Mouse (Mus musculus) adrenal gland, adult (tissue): ENCODE results near the gene Slc29a3.
"Not testable (repeated sequence)": the region's sequence is repeated elsewhere in the genome, so short reads cannot be mapped to it uniquely, and the experiment has no call there.

ENCODE experiments used
- DNase-seq, 2 experiments: peaks; one replicate each; pipeline ENCODE4 v3.0.0; 2022 to 2023; ENCODE audit warnings: low spot score in 1 of 2; ENCODE audit not compliant: inconsistent age in 2 of 2

Slc29a3 gene

DNA sequence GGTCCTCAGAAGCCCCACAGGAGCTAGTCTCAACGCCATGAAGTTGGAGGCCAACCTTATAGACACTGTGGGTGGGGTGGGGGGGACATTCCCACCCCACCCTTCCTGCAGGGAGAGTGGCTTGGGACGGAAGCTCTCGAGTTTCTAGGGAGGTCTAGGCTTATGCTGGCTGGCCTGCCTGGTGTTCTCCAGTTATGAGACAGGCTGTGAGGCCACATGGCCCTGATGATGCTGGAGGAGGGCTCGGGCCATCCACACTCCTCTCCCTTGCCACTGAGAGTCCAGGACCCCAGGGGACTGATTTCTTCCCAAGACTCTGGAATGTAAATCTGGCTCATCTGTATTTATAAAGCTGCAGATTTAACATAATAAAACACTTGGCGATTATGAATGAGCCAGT is 25.3 kb downstream of the Slc29a3 start:
- DNase-seq = no peak

DNA sequence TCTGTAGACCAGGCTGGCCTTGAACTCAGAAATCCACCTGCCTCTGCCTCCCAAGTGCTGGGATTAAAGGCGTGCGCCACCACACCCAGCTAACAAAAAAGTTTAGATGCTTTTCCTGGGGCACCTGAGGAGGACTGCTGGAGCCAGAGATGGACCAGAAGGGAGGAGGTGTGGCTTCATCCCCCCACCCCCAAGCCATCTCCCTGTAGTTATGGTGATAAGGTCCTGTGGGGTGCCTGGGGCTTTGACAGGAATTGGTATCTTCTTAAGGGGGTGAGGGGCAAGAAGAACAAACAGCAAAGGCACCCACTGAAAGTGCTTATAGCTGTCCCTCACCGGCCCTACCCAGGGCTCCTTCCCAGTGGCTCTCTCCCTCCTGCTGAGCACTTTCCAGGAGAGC is 25.7 kb downstream of the Slc29a3 start:
- no peak for DNase-seq

DNA sequence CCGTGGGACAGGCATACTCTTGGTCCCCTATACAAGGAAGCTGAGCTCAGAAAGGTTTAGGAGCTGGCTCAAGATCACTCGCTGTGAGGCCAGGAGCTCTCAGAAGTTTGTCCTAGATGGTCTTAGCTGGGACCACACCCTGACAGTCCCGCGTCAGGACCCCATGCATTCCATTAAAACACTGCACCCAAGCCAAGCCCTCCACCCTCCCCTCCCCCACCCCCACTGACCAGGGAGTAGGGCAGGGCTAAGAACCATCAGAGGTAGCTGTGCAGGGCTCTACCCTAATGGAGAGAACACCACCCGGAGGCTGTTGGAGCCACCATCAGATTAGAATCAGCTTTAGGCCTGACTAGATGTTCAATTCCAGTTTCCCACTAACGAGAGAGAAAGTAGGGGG is 28.1 kb downstream of the Slc29a3 start:
- DNase-seq = no peak

DNA sequence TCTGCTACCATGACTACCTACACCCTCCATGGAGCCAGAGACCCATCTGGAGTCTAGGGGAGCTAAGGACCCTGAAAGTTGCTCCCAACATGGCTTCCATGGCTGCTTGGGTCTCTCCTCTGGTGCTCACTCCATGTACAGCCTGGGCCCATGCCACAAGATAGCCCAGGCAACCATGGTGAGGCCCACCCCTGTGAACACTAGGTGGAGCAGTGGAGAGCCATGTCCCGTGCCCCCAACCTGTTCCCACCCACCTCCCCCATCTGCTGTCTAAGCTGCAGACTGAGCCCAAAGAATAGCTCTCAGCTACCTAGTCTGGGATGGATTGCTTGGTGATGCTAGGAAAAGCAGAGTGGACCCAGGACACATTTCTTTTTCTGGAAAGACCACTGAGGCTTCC is 29.2 kb downstream of the Slc29a3 start:
- DNase-seq = no peak

DNA sequence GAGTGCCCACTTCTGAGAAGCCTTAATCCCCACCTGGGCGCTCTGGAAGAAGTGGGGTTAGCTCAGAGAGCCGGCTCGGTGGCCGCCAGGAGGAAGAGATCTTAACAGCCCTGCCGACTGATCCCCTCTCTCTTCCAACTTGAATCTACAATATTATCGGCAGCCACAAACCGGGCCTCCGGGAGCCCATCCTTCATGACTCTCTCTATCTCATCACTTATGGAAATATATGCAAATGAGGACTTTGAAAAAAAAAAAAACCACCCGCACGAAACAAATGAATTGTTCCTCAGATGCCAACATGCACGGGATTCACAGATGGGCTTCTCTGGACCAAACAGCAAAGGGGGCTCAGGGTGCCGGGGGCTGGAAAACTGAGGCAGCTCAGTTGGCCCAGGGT is 31.0 kb downstream of the Slc29a3 start:
- no peak for DNase-seq

DNA sequence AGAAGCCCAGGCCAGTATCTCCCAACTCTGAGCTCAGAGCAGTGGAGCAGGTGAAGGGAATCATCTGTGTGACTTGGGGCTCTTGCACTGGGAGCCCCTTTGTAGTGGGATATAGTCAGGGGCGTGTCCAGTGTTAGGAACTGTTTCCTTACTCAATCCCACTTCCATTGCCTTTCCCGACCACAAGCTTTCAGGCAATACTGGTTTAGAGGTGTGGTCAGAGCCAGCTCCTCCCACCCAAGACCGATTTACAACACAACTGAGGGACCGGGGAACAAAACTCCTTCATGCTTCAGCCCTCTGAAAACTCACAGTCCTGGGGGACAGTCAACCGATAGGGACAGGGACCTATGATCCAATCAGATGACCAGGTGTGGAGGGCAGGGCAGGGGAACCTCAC is 32.1 kb downstream of the Slc29a3 start:
- no peak for DNase-seq

DNA sequence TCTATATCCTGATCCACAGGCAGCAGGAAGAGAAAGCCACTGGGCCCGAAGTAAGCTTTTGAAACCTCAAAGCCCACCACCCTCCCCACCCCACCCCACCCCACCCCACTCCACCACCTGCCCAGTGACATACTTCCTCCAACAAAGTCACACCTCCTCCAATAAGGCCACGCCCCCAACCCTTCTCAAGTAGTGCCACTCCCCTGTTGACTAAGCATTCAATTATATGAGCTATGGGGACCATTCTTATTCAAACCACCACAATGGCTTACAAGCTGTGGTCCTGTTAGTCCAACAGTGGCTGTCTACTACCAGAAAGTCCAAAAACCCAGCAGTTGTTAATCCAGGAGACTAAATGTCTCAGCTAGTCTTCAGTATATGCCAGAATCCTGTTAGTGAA is 34.1 kb downstream of the Slc29a3 start:
- DNase-seq = no peak

DNA sequence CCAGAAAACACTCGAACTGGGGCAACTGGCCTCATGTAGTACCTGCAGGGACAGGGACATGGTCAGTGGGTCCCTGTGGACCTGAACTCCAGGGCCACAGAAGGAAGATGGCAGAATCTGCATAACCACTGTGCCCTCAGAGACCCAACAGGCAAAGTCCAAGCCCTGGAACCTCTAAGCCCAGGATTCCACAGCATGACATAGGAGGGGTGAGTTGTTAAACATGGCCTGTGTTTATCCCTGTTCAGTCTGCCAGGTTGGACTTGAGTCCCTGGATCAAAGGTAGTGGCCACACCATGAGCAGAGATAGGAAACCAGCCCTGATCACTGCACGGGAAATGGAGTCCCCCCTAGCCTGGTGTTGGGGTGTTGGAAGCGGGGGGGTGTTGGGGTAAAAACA is 36.1 kb downstream of the Slc29a3 start:
- no peak for DNase-seq

DNA sequence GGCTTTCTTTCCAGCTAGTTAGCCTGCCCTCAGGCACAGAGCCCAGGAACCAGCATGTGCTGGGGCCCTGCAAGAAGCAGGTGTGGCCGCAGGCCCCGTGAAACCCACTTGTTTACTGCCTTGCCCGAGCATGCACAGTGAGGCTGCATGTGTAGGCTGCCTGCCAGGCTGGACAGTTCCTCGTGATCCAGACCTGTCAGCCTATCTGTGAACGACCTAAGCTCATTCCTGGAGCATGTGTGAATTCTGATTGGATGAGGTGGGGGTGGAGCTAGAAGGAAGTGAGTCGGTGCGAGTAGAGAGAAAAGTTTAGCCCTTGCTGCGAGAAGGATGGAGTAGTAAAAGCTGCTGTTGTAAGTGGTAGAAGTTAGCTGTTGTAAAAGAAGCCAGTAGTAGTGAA is 40.3 kb downstream of the Slc29a3 start:
- not testable (repeated sequence) for DNase-seq

DNA sequence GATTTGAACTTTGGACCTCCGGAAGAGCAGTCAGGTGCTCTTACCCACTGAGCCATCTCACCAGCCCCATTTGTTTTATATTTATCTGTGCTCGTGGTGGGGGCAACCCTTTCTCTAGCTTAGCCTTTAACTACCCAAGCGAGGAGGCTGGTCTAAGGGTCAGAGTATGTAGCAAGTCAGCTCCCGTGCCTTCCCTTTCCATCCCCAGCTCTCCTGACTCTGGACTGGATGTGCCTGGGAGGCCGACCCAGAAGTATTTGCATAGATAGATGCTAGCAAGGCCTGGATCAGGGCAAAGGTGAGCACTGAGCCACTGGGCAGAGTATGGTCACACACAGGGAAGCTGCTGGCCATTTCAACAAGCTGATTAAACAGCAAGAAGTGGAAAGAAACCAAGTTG is 43.8 kb downstream of the Slc29a3 start:
- DNase-seq = no peak

DNA sequence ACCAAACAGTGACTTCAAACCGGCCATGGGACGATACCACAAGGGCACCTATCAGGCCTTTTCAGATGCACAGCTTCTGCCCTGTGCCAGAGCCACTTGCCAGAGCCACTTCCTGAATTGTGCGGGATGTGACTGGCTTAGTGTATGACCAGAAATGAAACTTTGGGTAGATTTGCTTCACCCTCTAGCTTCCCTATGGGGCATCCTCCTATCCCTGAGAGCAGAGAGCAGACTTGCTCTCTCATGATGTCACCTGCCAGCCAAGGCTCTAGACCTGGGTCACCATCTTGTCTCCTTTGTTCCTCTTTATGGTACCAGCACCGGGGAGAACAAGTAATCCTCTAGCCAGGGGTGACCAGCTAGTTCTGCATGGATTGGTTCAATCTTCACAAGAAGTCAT is 46.3 kb downstream of the Slc29a3 start:
- DNase-seq = peak in 1 of 2 experiments; percentile 31

DNA sequence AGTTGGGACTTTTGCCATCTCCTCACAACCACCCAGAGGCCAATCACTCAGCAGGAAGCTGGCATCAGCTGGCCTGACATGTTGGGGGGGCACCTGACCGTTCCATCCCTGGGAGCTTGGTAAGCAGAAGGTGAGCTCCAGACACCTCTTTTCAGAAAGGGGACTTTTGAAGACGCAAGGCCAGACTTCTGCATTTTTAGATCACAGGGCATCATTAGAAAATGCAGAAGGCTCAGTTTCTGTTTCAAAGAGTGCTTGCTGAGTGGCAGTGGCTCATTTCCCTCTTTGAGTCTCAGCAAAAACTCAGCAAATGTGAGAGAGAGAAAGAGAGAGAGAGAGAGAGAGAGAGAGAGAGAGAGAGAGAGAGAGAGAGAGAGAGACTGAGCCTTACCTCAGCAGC is 47.5 kb downstream of the Slc29a3 start:
- no peak for DNase-seq

DNA sequence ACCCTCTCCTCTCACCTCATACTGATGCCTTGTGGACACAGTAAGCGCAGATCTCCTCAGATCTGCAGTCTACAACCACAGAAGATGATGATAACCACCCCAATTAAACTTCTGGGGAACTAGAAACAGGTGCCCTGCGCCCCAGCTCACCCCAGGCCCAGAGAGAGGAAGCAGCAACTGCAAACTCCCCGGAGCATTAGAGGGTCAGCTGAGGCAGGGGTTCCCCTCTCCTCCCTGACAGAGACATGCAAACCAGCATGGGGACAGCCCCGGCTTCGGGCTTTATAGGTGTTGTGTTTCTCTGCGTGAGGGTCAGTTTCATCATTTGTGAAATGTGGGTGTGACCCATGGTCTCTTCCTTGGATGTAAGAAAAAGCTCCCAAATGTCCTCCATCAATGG is 54.8 kb downstream of the Slc29a3 start:
- DNase-seq = no peak

DNA sequence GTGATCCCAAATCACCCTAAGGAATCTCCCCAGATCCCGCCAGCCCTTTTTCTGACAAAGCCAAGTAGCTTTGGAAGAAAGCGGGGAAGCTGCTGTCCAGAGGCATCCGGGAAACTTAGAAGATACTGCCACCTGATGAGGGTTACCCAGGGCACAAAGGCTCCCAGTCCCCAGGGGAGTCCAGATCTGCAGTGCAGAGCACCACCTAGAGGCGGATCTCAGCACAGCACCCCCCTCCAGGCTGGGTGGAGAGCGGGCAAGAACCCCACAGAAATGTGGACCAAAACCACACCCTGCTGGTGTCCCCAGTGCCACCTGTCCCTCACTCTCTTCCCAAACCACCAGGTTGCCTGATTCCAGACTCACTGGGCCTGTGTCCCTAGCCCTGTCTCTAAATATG is 55.6 kb downstream of the Slc29a3 start:
- DNase-seq = peak; percentile 62 to 90

DNA sequence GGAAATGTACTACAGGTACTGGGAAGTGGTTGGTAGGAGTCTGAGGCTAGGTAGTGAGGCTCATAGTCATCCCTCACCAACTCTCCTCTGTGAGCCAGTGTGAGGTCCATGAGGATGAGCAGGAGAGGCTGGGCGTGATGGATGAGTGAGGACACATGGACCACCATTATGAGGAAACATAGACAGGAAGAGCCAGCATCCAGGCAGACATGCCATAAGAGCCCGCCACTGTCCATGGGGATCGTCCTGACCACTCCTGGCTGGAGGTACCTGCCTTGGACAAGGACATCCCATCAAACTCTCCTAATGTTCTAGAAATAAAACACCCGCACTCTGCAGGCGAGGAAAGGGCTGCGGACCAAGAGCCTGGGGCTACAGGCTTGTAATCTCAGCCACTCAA is 56.2 kb downstream of the Slc29a3 start, which contains the start of gene Cdh23:
TSS of gene Cdh23 (minus strand) at position 101 of the 400 bp plus-strand sequence.
- DNase-seq = no peak

DNA sequence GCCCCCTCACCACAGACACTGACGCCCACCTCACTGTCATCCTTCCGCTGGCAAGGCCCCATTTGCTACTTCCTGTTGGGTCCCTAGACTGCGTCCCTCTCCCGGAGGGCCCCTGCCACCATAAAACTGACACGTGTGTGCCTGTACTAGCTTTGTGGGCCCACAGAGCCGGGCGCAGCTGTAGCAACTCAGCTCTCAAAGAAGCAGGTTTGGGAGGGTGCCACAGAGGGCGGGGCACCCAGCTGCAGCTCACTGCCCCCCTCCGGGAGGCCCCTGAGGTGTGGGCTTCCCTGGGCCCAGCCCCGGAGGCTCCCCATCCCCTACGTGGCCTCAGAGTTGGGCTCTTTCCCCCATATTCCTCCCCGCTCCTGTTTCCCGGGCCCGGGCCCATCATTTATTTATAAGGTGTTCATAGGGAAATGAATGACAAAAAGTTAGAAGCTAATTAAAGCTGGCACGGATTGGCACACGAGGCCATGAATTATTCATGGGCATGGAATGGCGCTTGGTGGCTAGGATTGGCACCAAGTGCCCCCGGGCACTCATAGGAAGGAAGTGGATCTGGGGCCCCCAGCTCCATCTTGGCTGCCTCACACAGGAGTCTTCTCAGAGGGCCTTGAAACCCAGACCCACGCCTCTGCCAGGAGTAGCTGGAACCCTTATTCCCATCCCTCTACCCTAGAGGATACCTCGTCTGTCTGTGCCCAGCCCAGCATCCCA is 60.8 kb downstream of the Slc29a3 start:
- no peak for DNase-seq

DNA sequence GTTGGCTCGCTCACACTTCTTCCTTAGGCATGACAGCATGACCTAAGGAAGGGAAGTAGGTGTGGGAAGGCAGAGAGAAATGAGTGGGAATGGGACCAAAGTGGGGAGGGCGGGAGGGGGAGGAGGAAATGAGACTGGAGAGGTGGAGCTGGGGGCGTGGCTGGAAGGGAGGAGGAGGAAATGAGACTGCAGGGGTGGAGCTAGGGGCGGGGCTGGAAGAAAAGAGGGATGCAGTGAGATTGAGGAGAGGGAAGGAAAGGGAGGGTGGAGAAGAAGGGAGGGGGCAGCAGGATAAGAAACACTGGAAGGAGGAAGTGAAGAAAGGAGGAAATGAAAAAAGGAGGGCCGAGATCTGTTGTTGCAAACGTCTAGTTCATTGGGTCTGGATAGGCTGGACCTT is 61.6 kb downstream of the Slc29a3 start:
- DNase-seq = peak in 1 of 2 experiments; percentile 35

DNA sequence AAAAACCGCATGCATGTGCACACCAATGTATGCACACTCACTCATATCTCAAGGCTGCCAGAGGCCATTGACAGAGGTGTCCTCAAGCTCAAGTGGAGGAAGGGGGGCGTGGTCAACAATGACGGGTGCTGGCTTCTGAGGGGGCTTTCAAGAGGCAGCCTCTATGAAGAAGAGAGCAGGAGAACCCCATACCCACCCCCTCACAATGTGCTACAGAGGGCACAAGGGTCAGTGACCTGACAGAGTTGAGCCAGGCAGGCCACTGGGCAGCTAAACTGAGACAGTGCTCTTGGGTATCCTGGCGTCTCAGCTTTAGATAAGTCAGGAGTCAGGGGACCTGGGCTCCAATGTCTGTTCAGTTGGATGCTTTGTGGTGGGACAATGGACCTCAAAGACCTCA is 63.2 kb downstream of the Slc29a3 start:
- no peak for DNase-seq

DNA sequence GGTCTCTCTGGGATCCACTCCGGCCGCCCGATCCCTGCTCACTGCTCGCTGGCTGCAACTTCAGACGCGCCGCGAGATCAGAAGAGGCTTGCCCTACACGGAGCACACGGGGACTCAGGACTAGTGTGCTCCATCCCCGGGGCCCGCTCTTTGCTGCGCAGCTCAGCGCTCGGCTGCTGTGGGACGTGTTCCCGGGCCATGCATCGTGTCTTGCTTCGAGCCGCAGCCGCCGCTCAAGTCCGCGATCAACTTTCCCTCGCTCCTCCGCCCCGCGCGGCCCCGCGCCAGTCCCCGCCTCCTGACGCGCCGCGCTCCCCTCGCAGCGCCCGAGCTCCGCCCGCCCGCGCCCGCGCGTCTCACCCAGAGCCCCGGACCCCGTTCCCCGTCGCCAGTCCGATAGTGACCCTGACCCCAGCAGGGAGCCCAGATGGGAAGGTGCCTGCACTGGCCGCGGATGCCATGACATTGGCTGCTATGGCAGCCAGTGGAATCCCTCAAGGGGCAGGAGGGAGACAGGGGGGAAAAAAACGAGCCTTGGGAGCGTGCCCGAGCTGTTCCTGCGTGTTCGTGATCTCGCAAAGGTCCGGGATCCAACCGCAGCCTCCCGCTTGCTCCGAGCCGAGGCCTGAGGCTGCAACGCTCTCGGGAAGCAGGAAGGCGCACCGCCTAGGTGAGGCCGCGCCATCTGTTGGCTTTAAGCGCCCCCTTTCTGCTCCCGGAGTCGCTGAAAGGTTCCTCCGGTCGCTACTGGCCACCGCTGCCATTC is 65.4 kb downstream of the Slc29a3 start:
- DNase-seq = peak; percentile 49 to 84

DNA sequence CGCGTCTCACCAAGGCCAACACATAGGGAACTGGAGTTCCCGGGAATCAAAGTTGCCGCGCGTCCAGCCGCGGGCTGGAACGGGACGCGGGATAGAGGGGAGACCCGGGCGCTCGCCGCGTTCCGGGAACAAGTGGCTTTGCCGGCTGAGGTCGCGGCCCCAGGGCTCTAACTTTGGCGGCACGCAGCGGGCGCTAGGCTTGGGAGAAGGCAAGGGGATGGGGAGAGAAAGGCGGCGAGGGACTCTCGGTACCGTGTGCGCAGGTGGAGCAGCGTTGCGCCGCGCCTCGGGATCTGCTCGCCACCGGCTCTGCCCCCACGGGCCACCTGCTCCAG is 66.0 kb downstream of the Slc29a3 start:
- peak in 1 of 2 experiments; percentile 42 for DNase-seq

DNA sequence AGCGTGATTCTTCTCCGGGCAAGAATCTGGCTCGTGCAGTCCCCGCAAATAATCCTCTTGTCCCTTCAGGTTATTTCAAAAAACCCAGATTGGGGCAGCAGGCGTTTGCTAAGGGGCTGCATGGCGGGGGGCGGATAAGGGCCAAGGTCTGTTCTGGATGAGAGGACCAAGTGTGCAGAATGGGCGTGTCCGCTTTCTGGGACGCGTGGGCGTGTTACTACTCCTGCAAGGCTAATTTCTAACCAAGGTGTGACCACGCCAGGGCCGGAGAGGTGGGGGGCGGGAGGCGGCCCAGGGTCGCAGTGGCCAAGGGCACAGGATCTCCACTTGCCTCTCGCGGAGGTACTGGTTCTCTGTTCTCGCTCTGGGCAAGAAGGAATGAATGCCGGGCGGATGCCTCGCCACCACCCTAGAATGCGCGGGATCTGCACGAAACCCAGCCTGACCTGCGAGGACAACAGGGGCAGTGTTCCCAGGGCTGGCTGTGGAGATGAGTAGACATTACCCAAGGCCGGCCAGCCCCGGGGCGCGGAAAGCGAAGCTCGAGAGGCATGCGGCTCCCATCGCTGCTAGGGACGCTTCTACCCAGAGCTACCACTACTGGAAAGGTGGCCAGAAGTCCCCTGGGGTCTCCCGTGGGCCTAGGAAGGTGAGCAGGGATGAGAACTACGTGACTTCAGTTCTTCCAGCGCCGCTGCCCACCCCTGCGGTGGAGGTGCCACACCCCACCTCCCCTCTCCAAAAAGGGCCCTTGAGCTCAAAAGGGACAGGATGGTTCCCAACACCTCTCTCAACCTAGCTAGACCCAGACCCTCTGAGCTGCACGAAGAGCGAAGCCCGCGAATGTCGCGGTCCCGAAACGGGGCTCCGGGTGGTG is 66.6 kb downstream of the Slc29a3 start:
- DNase-seq = peak; percentile 18 to 56

DNA sequence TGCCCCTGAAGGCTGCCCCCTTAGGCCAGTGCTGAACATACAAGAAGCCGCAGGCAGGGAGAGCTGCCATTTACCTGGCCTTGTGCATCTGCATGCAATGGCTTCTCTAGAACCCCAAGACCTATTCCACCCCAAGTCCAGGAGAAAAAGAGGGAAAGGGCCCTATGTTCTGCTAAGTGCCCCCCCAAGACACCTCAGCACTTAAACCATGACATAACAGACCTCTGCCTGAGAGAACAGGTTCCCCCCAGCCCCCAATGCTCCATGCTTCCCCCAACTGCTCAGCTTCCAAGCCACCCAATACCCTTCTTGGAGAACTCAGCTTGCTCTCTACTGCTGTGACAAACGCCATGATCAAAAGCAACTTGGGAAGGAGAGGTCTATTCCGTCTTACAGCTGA is 73.7 kb downstream of the Slc29a3 start:
- DNase-seq = no peak
